Mouse (Mus musculus) lung, postnatal 0 days (tissue): ENCODE measurements at regions not wholly inside any gene's neighbourhood (a gene's known extent, or its start where the extent isn't known, plus 50 kb on each side); places are given as distances from the start of the nearest gene placed in this dataset.

ENCODE experiments used
- ATAC-seq: fragments of 200-750 bp; cut with Nextera tagmentation; 2 replicates; pipeline ENCODE4 v1.8.0; 2017; ENCODE audit warnings: moderate library complexity
- DNase-seq: peaks from one replicate; pipeline ENCODE4 v3.0.0-alpha.2; 2016; ENCODE audit warnings: low spot score
- H3K27ac ChIP-seq: fragments of 300-500 bp; sonication (generic); 2 replicates; pipeline ENCODE4 v1.5.1; 2014; ENCODE audit warnings: antibody characterized with exemption, mild to moderate bottlenecking, low read length, mixed read lengths
- H3K27me3 ChIP-seq: fragments of 300-500 bp; sonication (generic); replicated peaks from 2 replicates; pipeline ENCODE4 v1.6.1; 2014; ENCODE audit warnings: low read length, mixed read lengths; ENCODE audit not compliant: insufficient read depth
- H3K36me3 ChIP-seq: fragments of 300-500 bp; sonication (generic); 2 replicates; pipeline ENCODE4 v1.6.1; 2014; ENCODE audit warnings: low read length, mixed read lengths; ENCODE audit not compliant: insufficient read depth
- H3K4me1 ChIP-seq: fragments of 300-500 bp; sonication (generic); 2 replicates; pipeline ENCODE4 v1.6.1; 2014; ENCODE audit warnings: antibody characterized with exemption, low read depth, low read length, mixed read lengths; ENCODE audit not compliant: insufficient read depth
- H3K4me2 ChIP-seq: fragments of 300-500 bp; sonication (generic); replicated peaks from 2 replicates; pipeline ENCODE4 v1.6.1; 2014; ENCODE audit warnings: low read depth, mild to moderate bottlenecking, low read length, moderate library complexity, mixed read lengths
- H3K4me3 ChIP-seq: fragments of 300-500 bp; sonication (generic); 2 replicates; pipeline ENCODE4 v1.5.1; 2014; ENCODE audit warnings: low read depth, low read length
- H3K9ac ChIP-seq: fragments of 300-500 bp; sonication (generic); replicated peaks from 2 replicates; pipeline ENCODE4 v1.6.1; 2014; ENCODE audit warnings: low read depth, mild to moderate bottlenecking
- H3K9me3 ChIP-seq: fragments of 300-500 bp; sonication (generic); 2 replicates; pipeline ENCODE4 v1.6.1; 2016; ENCODE audit warnings: low read length, mixed read lengths
- CTCF ChIP-seq: IDR thresholded peaks from 2 replicates; pipeline ENCODE4 v1.5.1; 2016; ENCODE audit warnings: antibody characterized with exemption, mild to moderate bottlenecking
- EP300 ChIP-seq: IDR thresholded peaks from 2 replicates; pipeline ENCODE4 v1.6.1; 2016; ENCODE audit warnings: antibody characterized with exemption, mild to moderate bottlenecking, control low read depth
- WGBS: fragments of 180-500 bp; shearing (Covaris S2); extraction: QIAGEN DNeasy Blood & Tissue Kit; methylation state at CpG from one replicate; pipeline ENCODE4 v1.1.7; 2014; 5-methylcytosine and 5-hydroxymethylcytosine counted together

DNA sequence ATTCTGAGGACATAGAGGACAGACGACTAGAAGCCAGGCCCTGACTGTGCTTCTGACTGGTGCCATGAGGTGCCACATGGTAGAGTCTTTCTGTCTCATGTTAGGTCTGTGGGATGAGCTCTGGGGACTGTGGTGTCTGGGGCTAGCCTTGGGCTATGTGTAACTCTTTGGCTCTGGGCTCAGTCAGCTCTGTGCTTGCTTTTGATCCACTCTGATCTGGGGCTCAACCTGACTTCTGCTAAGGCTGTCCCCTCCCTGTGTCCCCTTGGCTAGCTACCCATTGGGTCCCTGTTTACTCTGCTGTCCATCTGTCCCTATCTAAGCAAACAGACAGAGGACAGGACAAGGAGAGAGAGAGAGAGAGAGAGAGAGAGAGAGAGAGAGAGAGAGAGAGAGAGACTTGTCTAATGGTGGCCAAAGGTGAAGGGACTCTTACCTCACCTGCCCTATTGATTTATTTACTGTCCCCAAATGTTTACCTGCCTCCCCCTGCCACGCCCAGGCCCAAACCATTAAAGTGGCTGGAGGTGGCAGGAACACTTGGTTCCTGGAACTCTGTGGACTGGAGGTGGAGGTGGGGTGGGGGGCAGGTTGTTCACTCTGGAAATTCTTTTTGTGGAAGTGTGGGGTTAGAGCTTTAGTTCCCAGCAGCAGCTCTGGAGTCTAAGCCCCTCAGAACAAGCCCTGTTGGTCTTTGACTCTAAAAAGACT, 51.4 kb upstream of the Rxra start:
- H3K36me3 ChIP-seq, result no peaks in the 10 kb centered on the region
- ATAC-seq (no peak), DNase-seq (no peak)
- no peaks in the 10 kb centered on the region for H3K9me3 ChIP-seq
- H3K4me2 ChIP-seq, result no peak overlapping the region
- H3K9ac ChIP-seq, result no peak overlapping the region
- TF ChIP-seq EP300, result no peak
- TF ChIP-seq CTCF, result no peak
- no peaks in the 10 kb centered on the region for H3K4me1 ChIP-seq
- no peak overlapping the region for H3K27ac ChIP-seq
- no peak overlapping the region for H3K4me3 ChIP-seq
- no peaks in the 10 kb centered on the region for H3K27me3 ChIP-seq
- WGBS, result 69% methylated on average over 2 of the region's 2 CpGs
